Mouse (Mus musculus): ENCODE measurements around the gene Rnf157. TPM values are rescaled to one million over a fixed set of nuclear protein-coding genes. Genes with fewer than 3 reads are reported as not detected.

The Rnf157 gene
- polyA plus RNA-seq, 2 experiments = 17.3 to 20.1 TPM

DNA sequence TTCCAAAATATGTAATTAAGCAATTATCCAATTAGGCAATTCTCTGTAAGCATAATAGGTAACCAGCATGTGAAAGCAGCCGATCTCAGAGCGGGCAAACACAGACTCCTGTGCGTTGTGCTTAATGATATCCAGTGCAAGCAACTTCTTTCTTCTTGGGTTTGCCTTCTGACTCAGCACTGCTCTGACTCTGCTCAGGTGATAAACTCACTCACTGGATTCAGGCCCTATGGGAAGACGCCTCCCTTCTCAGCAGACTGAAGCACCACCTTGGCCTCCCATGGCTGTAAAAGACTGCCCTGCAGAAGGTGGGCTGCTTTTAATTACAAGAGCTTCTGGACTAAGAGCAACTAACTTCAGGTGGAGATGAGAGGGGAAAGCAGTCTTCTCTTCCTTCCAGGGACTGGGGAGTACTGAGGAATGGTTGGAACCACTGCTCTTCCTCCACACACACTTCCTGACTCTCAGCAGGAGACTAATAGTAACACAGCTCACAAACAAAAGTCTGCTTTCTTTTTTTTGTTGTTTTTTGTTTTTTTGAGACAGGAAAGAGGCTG is 40.9 kb downstream of the Rnf157 start:
- no peak overlapping the region for H3K4me2 ChIP-seq (replicated peaks; ENCODE audit: low read depth, low read length, severe bottlenecking)
- ATAC-seq (ENCODE audit: low FRiP score, low read depth) = no peak
- no peak overlapping the region for H3K4me3 ChIP-seq (replicated peaks; ENCODE audit: low read length)
- DNase-seq (ENCODE audit: low spot score) = no peak
- no peaks in the 10 kb centered on the region for H3K27me3 ChIP-seq (ENCODE audit: control insufficient read depth, insufficient read depth, low read length)
- no peaks in the 10 kb centered on the region for H3K9me3 ChIP-seq (ENCODE audit: control insufficient read depth, low read length)
- no peak overlapping the region for H3K9ac ChIP-seq (ENCODE audit: low read depth, low read length, severe bottlenecking)
- peaks cover 6% of the 10 kb centered on the region; the same call in 1 of the 2 replicates for H3K4me1 ChIP-seq (ENCODE audit: control insufficient read depth, insufficient read depth, low read length)
- no peak overlapping the region for H3K27ac ChIP-seq (replicated peaks; ENCODE audit: low read depth, low read length)
- TF ChIP-seq POLR2A (IDR thresholded peaks at IDR 0.05; ENCODE audit: borderline replicate concordance, extremely low read depth, insufficient read depth, insufficient read length) = no peak
- 67% methylated on average over 4 of the region's 4 CpGs for WGBS
- H3K36me3 ChIP-seq (ENCODE audit: control insufficient read depth, insufficient read depth, low read length) = no peaks in the 10 kb centered on the region

DNA sequence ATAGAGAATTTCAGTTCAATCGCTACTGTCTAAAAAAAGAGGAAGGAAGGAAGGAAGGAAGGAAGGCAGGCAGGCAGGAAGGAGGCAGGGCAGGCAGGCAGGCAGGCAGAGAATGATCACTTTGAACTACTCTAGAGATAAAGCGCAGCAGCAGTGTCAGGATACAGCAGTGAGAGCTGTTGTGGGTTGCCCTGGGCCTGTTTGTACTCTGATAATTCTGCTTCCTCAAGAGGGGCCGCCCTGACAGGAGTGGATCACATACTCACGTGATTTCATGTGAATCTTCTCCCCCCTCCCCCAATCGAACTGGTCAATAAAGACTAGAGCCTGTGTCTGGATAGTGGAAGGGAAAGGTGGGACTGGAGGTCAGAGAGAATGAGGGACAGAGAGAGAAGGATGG is 43.2 kb downstream of the Rnf157 start:
- no peak for TF ChIP-seq POLR2A (IDR thresholded peaks at IDR 0.05; ENCODE audit: borderline replicate concordance, extremely low read depth, insufficient read depth, insufficient read length)
- WGBS = 56% methylated on average over 5 of the region's 5 CpGs
- 0 out of 2 replicates have a peak overlapping the region, but pooled peaks have one; percentile 14 for H3K27ac ChIP-seq (replicated peaks; ENCODE audit: low read depth, low read length)
- DNase-seq (ENCODE audit: low spot score) (no peak), ATAC-seq (ENCODE audit: low FRiP score, low read depth) (no peak)
- peaks cover 16% of the 10 kb centered on the region for H3K4me1 ChIP-seq (ENCODE audit: control insufficient read depth, insufficient read depth, low read length)
- H3K36me3 ChIP-seq (ENCODE audit: control insufficient read depth, insufficient read depth, low read length) = no peaks in the 10 kb centered on the region
- H3K9ac ChIP-seq (ENCODE audit: low read depth, low read length, severe bottlenecking) = no peak overlapping the region
- H3K4me3 ChIP-seq (replicated peaks; ENCODE audit: low read length) = no peak overlapping the region
- H3K27me3 ChIP-seq (ENCODE audit: control insufficient read depth, insufficient read depth, low read length) = no peaks in the 10 kb centered on the region
- H3K4me2 ChIP-seq (replicated peaks; ENCODE audit: low read depth, low read length, severe bottlenecking) = no peak overlapping the region
- H3K9me3 ChIP-seq (ENCODE audit: control insufficient read depth, low read length) = no peaks in the 10 kb centered on the region

DNA sequence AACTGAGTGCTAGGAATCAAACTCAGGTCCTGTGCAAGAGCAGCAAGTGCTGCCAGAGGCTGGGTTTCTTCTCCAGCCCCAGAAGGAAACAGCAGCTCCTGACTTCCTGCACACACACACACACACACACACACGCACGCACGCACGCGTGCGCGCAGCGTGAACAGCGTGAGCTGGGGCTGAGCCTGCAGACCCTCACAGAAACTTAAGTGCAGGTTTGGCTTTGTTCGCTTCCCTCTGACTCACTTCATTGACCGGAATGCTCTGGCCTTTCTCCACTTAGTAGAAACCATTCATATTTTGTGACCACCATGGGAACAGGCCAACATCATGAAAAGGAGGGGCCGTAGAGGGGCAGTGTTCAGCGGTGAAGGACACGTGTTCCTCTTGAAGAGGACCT is 43.8 kb downstream of the Rnf157 start:
- no peak overlapping the region for H3K27ac ChIP-seq (replicated peaks; ENCODE audit: low read depth, low read length)
- peaks cover 16% of the 10 kb centered on the region for H3K4me1 ChIP-seq (ENCODE audit: control insufficient read depth, insufficient read depth, low read length)
- ATAC-seq (ENCODE audit: low FRiP score, low read depth) = 0 out of 2 replicates have a peak, but pooled peaks have one; percentile 17
- no peaks in the 10 kb centered on the region for H3K9me3 ChIP-seq (ENCODE audit: control insufficient read depth, low read length)
- no peaks in the 10 kb centered on the region for H3K36me3 ChIP-seq (ENCODE audit: control insufficient read depth, insufficient read depth, low read length)
- TF ChIP-seq POLR2A (IDR thresholded peaks at IDR 0.05; ENCODE audit: borderline replicate concordance, extremely low read depth, insufficient read depth, insufficient read length) = no peak
- H3K4me2 ChIP-seq (replicated peaks; ENCODE audit: low read depth, low read length, severe bottlenecking) = no peak overlapping the region
- no peak overlapping the region for H3K9ac ChIP-seq (ENCODE audit: low read depth, low read length, severe bottlenecking)
- 85% methylated on average over 14 of the region's 14 CpGs for WGBS
- H3K4me3 ChIP-seq (replicated peaks; ENCODE audit: low read length) = no peak overlapping the region
- no peak for DNase-seq (ENCODE audit: low spot score)
- H3K27me3 ChIP-seq (ENCODE audit: control insufficient read depth, insufficient read depth, low read length) = no peaks in the 10 kb centered on the region

DNA sequence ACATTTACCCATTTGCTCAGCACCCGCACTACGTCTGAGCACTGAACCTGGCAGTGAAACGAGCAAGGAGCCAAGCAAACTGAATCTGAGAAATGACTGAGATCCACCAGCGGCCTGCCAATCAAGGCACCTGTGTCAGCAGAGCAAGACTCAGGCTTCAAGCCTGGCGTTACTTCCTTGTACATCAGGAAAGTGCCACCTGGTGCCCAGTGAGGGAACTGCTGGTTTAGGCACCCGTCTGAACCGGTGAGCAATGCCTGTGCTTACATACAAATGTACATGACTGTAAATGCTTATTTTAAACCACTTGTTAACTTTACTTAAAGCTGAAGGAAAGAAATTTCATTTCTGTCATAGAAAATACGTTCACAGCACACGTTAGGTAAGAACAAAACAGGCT is 44.7 kb downstream of the Rnf157 start:
- ATAC-seq (ENCODE audit: low FRiP score, low read depth) = no peak
- 22% methylated on average over 9 of the region's 9 CpGs for WGBS

DNA sequence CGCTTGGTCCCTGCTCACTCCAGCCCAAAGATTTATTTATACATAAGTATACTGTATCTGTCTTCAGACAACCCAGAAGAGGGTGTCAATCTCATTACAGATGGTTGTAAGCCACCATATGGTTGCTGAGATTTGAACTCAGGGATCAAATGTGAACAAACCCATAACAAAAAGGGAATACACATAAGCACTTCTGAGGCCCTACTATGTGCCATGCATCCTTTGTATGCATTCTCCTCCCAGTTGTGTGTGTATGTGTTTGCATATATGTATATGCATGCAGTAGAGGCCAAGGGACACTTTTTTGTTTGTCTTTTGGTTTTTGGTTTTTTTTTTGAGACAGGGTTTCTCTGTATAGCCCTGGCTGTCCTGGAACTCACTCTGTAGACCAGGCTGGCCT is 46.2 kb downstream of the Rnf157 start:
- ATAC-seq (ENCODE audit: low FRiP score, low read depth) (no peak), DNase-seq (ENCODE audit: low spot score) (no peak)
- Histone ChIP-seq H3K27ac (replicated peaks; ENCODE audit: low read depth, low read length) (no peak overlapping the region), H3K4me3 (replicated peaks; ENCODE audit: low read length) (no peak overlapping the region), H3K9ac (ENCODE audit: low read depth, low read length, severe bottlenecking) (no peak overlapping the region), H3K9me3 (ENCODE audit: control insufficient read depth, low read length) (no peaks in the 10 kb centered on the region), H3K4me2 (replicated peaks; ENCODE audit: low read depth, low read length, severe bottlenecking) (no peak overlapping the region), H3K36me3 (ENCODE audit: control insufficient read depth, insufficient read depth, low read length) (peaks cover 4% of the 10 kb centered on the region; the same call in 1 of the 2 replicates), H3K27me3 (ENCODE audit: control insufficient read depth, insufficient read depth, low read length) (no peaks in the 10 kb centered on the region), H3K4me1 (ENCODE audit: control insufficient read depth, insufficient read depth, low read length) (peaks cover 16% of the 10 kb centered on the region)
- 100% methylated on average over 1 of the region's 1 CpGs for WGBS
- TF ChIP-seq POLR2A (IDR thresholded peaks at IDR 0.05; ENCODE audit: borderline replicate concordance, extremely low read depth, insufficient read depth, insufficient read length) = no peak

More for the DNA sequence above, 44.7 kb downstream of the Rnf157 start:
- peak; percentile 85 for DNase-seq (ENCODE audit: low spot score)
- no peak overlapping the region for H3K27ac ChIP-seq (replicated peaks; ENCODE audit: low read depth, low read length)
- no peak overlapping the region for H3K4me3 ChIP-seq (replicated peaks; ENCODE audit: low read length)
- H3K9me3 ChIP-seq (ENCODE audit: control insufficient read depth, low read length) = no peaks in the 10 kb centered on the region
- H3K4me2 ChIP-seq (replicated peaks; ENCODE audit: low read depth, low read length, severe bottlenecking) = no peak overlapping the region
- peaks cover 16% of the 10 kb centered on the region for H3K4me1 ChIP-seq (ENCODE audit: control insufficient read depth, insufficient read depth, low read length)
- no peak for TF ChIP-seq POLR2A (IDR thresholded peaks at IDR 0.05; ENCODE audit: borderline replicate concordance, extremely low read depth, insufficient read depth, insufficient read length)
- no peaks in the 10 kb centered on the region for H3K27me3 ChIP-seq (ENCODE audit: control insufficient read depth, insufficient read depth, low read length)
- no peak overlapping the region for H3K9ac ChIP-seq (ENCODE audit: low read depth, low read length, severe bottlenecking)
- H3K36me3 ChIP-seq (ENCODE audit: control insufficient read depth, insufficient read depth, low read length) = no peaks in the 10 kb centered on the region
